Mouse (Mus musculus) kidney, embryonic 16.5 days (tissue): Measurements from ENCODE around the gene Snx18. TPM values are rescaled to one million over a fixed set of nuclear protein-coding genes. Genes with fewer than 3 reads are reported as not detected.
A peak's percentile ranks its signal among the peaks of the same experiment; 100 is the strongest.

Experiments
- ATAC-seq: fragments of 200-750 bp; cut with Nextera tagmentation; 2 replicates; pipeline ENCODE4 v1.8.0; 2017; ENCODE audit warnings: moderate TSS enrichment; ENCODE audit not compliant: low FRiP score, low TSS enrichment
- H3K27ac ChIP-seq: fragments of 300-500 bp; sonication (generic); 2 replicates; pipeline ENCODE4 v1.5.1; 2014; ENCODE audit warnings: low read length
- H3K27me3 ChIP-seq: fragments of 300-500 bp; sonication (generic); 2 replicates; pipeline ENCODE4 v1.6.1; 2014; ENCODE audit warnings: low read length, control low read depth, mixed read lengths; ENCODE audit not compliant: insufficient read depth
- H3K36me3 ChIP-seq: fragments of 300-500 bp; sonication (generic); 2 replicates; pipeline ENCODE4 v1.6.1; 2014; ENCODE audit warnings: low read length, control low read depth, mixed read lengths; ENCODE audit not compliant: insufficient read depth
- H3K4me1 ChIP-seq: fragments of 300-500 bp; sonication (generic); 2 replicates; pipeline ENCODE4 v1.6.1; 2014; ENCODE audit warnings: low read length, control low read depth, mixed read lengths; ENCODE audit not compliant: insufficient read depth
- H3K4me2 ChIP-seq: fragments of 300-500 bp; sonication (generic); replicated peaks from 2 replicates; pipeline ENCODE4 v1.6.1; 2014; ENCODE audit warnings: low read depth, low read length
- H3K4me3 ChIP-seq: fragments of 300-500 bp; sonication (generic); 2 replicates; pipeline ENCODE4 v1.5.1; 2014; ENCODE audit warnings: mild to moderate bottlenecking, low read length
- H3K9ac ChIP-seq: fragments of 300-500 bp; sonication (generic); replicated peaks from 2 replicates; pipeline ENCODE4 v1.6.1; 2014; ENCODE audit warnings: low read length
- H3K9me3 ChIP-seq: fragments of 300-500 bp; sonication (generic); 2 replicates; pipeline ENCODE4 v1.6.1; 2016; ENCODE audit warnings: low read length, control low read depth
- WGBS: fragments of 180-500 bp; shearing (Covaris S2); extraction: QIAGEN DNeasy Blood & Tissue Kit; methylation state at CpG from one replicate; pipeline ENCODE4 v1.1.7; 2014; 5-methylcytosine and 5-hydroxymethylcytosine counted together
- polyA plus RNA-seq: library from polyadenylated mRNA; unstranded; fragments of >200 nt; fragmentation: Nextera tagmentation; extraction: Ambion mirVana; gene quantifications from 2 replicates; pipeline ENCODE4 v1.2.1, GENCODE M21; 2015

Gene Snx18
- polyA plus RNA-seq: 24.6 and 27.2 TPM in 2 replicates

DNA sequence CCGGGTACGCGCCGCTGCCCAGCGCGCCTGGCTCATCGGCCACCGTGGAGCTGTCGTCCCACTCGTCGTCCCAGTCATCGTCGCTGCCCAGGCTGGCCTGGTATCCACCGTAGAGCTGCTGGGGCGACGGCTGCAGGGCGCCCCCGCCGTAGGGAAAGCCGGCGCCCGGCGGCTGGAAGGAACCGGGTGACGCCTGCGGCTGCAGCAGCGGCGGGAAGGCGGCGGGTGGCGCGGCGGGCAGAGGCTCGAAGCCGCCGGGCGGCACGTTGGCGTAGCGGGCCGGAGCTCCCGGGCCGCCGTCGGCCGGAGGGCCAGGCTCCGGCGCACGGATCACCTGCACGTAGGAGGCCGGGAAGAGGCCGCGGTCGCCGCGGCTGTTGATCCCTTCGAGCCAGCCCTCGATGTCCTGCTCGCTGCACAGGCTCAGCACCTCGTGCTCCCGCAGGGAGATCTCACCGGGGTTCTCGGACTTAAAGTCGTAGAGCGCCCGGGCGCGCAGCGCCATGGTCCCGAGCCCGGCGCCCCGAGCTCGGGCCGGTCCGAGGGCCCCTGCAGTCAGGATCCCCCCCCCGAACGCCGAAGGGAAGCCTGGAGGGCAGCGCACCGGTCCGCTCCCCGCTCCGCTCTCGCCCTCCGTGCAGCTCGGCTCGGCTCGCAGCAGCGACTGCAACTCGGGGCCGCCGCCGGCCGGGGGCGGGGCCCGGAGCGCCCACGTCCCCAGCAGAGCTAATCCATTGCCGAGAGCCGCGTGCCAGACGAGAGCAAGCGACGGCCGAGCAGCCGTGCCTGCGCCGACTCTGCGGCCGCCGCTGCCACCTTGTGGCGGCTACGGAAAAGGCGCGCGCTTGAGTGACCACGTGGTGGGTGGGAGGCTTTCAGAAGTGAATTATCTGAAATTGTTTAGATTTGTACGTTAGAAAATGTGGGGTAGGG, at the start of gene Snx18:
TSS of gene Snx18 (minus strand) at position 674 of the 933 bp plus-strand sequence.
- peaks cover 48% of the 10 kb centered on the region for H3K4me1 ChIP-seq
- WGBS: 0% methylated on average over 94 of the region's 119 CpGs

DNA sequence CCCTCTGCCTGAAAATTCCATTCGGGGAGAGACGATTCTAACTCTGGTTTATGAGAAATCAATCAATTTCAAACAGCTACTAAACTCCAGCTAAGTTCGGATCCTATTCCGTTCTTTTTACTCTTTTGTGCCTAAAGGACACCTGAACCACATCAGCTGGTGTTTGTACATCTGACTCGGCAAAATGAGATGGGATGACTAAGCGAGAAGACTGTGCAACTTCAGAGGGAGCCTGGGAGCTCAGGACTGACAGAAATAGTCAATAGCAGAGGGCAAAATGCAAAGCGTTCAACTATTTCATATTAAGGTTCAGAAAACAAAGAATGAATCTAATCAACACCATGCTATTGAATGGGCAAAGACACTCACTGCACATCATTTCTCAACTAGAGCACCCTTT, 45.5 kb upstream of the Snx18 start:
- no peak overlapping the region for H3K4me3 ChIP-seq
- H3K9ac ChIP-seq: no peak overlapping the region; the same call in 1 of the 2 replicates
- H3K27ac ChIP-seq: no peak overlapping the region
- no peak for ATAC-seq
- H3K9me3 ChIP-seq: no peaks in the 10 kb centered on the region
- no peaks in the 10 kb centered on the region for H3K4me1 ChIP-seq
- 70% methylated on average over 7 of the region's 7 CpGs for WGBS
- no peak overlapping the region for H3K4me2 ChIP-seq
- no peaks in the 10 kb centered on the region for H3K36me3 ChIP-seq
- no peaks in the 10 kb centered on the region for H3K27me3 ChIP-seq

More for the DNA sequence above, at the start of gene Snx18:
- H3K4me3 ChIP-seq: peak within 1 kb of the TSS; percentile 85
- peak within 1 kb of the TSS; percentile 92 for H3K27ac ChIP-seq
- peak within 1 kb of the TSS; percentile 96 for H3K9ac ChIP-seq
- H3K36me3 ChIP-seq: no peaks in the 10 kb centered on the region
- no peaks in the 10 kb centered on the region for H3K9me3 ChIP-seq
- peak; percentile 88 for ATAC-seq
- H3K4me2 ChIP-seq: peak within 1 kb of the TSS; percentile 89
- H3K27me3 ChIP-seq: no peaks in the 10 kb centered on the region

DNA sequence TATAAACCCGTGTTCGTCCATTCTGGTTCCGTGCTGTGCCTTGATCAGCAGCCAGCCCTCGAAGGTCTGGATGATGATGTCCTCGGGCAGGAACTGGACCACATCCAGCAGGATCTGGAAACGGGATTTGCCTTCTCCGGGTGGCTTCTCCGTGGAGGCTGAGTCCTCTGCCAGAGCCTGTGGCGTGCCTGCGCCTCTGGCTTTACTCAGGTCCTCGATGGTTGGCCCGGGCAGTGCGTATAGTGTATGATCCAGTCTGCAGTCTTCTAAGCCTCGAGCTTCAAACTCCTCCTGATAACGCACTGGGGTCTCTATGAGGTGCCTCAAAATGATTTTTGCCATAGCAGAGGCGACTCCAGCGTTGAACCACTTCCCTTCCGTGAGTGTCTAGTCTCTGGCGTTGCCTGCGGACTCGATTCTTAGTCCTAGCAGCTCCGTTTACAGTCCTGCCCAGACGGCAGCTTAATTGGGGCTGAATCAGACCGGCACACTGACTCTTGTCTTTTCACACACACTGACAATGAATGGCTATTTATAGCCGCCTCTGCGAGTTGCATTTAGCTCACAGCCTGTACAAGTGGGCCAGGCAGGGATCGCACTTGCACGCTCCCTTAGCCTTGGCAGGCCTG, 44.9 kb upstream of the Snx18 start, which contains the start of gene Hspb3:
TSS of gene Hspb3 (minus strand) at position 526 of the 629 bp plus-strand sequence.
- H3K27me3 ChIP-seq: no peaks in the 10 kb centered on the region
- WGBS: 67% methylated on average over 28 of the region's 28 CpGs
- ATAC-seq: no peak

DNA sequence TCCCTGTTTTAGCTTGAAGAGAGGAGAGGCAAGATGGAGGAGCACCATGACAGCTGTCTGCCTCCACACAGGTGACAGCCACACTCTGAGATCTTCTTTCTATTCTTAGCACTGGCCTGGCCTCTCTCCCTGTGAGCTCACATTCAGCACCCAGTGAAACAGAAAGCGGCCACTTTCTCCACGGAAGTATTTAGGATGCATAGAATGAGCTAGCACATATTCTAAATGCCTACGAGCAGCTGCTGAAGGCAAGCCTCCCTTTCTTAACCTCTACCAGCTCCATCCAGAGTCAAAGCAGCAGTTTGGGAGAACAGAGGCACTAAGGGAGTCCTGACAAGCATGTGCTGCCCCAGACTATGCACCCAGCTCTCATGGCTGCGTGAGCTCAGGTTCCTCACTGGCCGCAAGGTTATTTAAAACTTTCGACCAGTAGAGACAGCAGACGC, 43.5 kb upstream of the Snx18 start:
- H3K27ac ChIP-seq: no peak overlapping the region
- 51% methylated on average over 7 of the region's 7 CpGs for WGBS
- H3K4me2 ChIP-seq: no peak overlapping the region
- H3K4me1 ChIP-seq: no peaks in the 10 kb centered on the region
- H3K4me3 ChIP-seq: no peak overlapping the region
- ATAC-seq: no peak
- no peak overlapping the region for H3K9ac ChIP-seq
- no peaks in the 10 kb centered on the region for H3K9me3 ChIP-seq
- no peaks in the 10 kb centered on the region for H3K36me3 ChIP-seq
- H3K27me3 ChIP-seq: no peaks in the 10 kb centered on the region

More for the DNA sequence above, 44.9 kb upstream of the Snx18 start, which contains the start of gene Hspb3:
- no peaks in the 10 kb centered on the region for H3K9me3 ChIP-seq
- no peaks in the 10 kb centered on the region for H3K4me1 ChIP-seq
- no peaks in the 10 kb centered on the region for H3K36me3 ChIP-seq
- H3K27ac ChIP-seq: no peak within 1 kb of the TSS
- H3K4me3 ChIP-seq: no peak within 1 kb of the TSS
- no peak within 1 kb of the TSS; the same call in 1 of the 2 replicates for H3K9ac ChIP-seq
- H3K4me2 ChIP-seq: no peak within 1 kb of the TSS

DNA sequence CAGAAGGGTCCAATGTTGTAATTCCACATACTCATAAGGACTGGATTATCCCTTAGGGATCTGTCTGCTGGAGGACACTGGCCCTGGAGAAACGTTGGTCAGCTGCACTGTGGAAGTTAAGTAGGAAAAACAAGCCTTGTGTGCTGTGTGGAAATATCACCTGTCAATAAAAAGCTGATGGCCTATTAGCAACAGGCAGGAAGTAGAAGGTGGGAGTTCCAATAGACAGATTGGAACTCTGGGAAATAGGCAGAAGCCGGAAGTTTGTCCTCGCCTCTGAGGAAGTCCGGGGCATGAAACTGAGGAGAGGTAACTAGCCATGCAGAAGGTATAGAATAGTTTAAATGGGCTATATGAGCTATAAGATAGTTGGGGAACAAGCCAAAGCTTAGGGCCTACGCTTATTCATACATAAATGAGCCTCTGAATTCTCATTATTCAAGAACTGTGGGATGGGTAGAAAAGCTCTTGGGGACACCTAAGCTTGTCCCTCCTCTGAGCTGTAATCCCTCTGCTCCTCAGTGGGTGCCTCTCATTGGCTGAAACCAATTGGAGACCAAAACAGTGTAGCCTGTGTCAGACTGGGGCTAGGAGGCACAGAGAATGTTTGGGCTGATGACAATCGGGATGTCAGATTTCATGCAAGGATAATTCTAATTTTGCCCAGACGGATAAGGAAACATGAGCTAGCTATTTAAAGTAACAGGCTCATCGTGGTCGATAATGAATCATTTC, 42.4 kb upstream of the Snx18 start:
- Histone ChIP-seq H3K4me1 (no peaks in the 10 kb centered on the region), H3K4me2 (no peak overlapping the region), H3K4me3 (no peak overlapping the region), H3K9me3 (no peaks in the 10 kb centered on the region), H3K36me3 (no peaks in the 10 kb centered on the region), H3K27me3 (no peaks in the 10 kb centered on the region), H3K9ac (no peak overlapping the region), H3K27ac (no peak overlapping the region)
- ATAC-seq: no peak
- 81% methylated on average over 9 of the region's 9 CpGs for WGBS

DNA sequence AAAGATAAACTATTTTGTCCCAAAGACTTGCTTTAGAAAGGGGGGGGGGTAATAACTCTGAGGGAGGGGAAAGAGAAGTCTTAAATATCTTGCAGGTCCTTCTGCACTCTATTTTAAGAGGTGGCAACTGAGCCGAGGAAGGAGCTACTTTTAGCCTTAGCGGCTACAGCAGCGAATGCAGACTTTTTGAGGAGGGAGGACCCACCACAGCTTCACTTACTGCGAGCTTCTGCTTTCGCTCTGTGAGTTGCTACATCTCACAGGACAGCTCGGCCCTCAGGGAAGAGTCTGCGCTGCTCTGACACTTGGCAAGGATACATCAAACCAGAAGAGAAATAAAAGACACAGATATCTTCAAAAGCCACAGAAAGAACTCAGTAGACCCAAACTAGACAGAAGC, 38.8 kb upstream of the Snx18 start:
- WGBS: 85% methylated on average over 7 of the region's 7 CpGs
- Histone ChIP-seq H3K4me1 (no peaks in the 10 kb centered on the region), H3K9me3 (no peaks in the 10 kb centered on the region), H3K4me2 (no peak overlapping the region), H3K4me3 (no peak overlapping the region), H3K36me3 (no peaks in the 10 kb centered on the region), H3K9ac (no peak overlapping the region), H3K27me3 (no peaks in the 10 kb centered on the region), H3K27ac (no peak overlapping the region)
- no peak for ATAC-seq

DNA sequence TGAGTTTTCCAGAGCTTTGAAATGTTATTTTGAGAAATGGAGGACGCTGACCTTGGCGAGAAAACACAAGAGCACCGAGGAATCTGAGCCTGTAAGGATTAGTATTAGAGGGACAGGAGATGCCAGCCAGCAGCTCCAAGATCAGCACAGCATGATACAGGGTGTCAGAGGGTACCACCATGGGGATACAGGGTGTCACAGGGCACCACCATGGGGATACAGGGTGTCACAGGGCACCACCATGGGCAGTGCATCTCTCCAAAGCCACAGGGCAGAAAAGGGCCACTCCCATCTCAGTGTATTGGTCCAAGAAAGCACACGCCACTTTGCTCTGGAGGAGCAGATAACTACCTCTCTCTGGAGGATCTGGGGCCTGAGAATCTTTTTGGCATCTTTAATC, 38.3 kb upstream of the Snx18 start:
- Histone ChIP-seq H3K4me2 (no peak overlapping the region), H3K36me3 (no peaks in the 10 kb centered on the region), H3K9ac (no peak overlapping the region), H3K27ac (no peak overlapping the region), H3K27me3 (no peaks in the 10 kb centered on the region), H3K4me3 (no peak overlapping the region), H3K4me1 (no peaks in the 10 kb centered on the region), H3K9me3 (no peaks in the 10 kb centered on the region)
- no peak for ATAC-seq
- 83% methylated on average over 4 of the region's 4 CpGs for WGBS

DNA sequence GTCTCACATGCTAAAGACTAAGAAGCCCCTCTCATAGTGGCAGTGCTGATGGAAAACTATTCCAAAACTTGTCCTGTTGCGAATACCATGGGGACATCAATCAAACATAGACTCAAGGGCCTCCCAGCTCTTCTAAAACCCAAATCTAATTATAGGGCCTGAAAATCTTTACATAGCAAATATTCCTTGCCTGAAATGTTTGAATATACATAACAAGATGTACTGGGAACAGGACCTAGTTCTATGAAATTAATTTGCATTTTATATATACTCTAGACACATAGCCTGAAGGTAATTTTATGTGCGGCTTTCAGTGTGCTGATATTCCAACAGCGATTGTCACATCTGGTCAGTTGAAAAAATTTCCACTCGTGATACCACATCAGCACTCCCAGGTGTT, 37.1 kb upstream of the Snx18 start:
- no peak overlapping the region for H3K9ac ChIP-seq
- H3K4me1 ChIP-seq: no peaks in the 10 kb centered on the region
- H3K36me3 ChIP-seq: no peaks in the 10 kb centered on the region
- H3K4me2 ChIP-seq: no peak overlapping the region
- no peaks in the 10 kb centered on the region for H3K27me3 ChIP-seq
- no peaks in the 10 kb centered on the region for H3K9me3 ChIP-seq
- ATAC-seq: no peak
- H3K4me3 ChIP-seq: no peak overlapping the region
- WGBS: 93% methylated on average over 4 of the region's 4 CpGs
- H3K27ac ChIP-seq: no peak overlapping the region

DNA sequence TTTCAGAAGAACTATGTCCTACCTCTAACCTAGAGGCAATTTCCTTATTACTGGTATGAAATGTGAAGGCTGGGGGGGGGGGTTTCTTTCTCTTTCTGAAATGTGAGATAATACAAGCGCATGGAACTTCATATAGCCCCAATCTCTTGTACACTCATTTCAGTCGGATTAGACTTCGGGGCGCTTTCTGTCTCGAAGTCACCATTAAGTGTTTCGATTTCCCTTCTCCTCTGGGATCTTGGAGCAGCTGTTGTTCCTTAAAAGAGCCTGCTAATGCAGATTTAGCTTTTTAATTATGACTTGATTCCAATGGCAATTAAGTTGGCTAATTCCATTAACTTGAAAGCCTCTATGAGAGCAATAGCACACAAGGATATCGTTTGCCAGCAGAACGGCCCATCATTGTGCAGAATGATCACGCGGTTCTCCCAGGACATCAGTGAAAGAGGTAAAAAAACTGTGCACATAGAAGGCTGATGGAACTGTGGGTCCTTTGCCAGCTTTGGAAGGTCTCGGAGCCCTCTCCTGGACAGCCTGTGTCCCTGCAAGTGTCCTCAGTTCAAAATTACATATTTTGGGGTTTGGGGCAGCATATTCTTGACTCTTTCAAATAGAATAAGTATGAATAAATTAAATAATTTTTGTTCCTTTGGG, 22.7 kb upstream of the Snx18 start:
- no peak for ATAC-seq
- no peaks in the 10 kb centered on the region for H3K9me3 ChIP-seq
- no peaks in the 10 kb centered on the region for H3K36me3 ChIP-seq
- no peaks in the 10 kb centered on the region for H3K4me1 ChIP-seq
- H3K9ac ChIP-seq: no peak overlapping the region
- 83% methylated on average over 11 of the region's 11 CpGs for whole genome bisulfite sequencing
- no peak overlapping the region for H3K4me2 ChIP-seq
- no peak overlapping the region for H3K27ac ChIP-seq
- no peaks in the 10 kb centered on the region for H3K27me3 ChIP-seq
- H3K4me3 ChIP-seq: no peak overlapping the region
